Mouse (Mus musculus) midbrain, embryonic 11.5 days (tissue): ENCODE measurements around the gene AI593442. TPM values are rescaled to one million over a fixed set of nuclear protein-coding genes. Genes with fewer than 3 reads are reported as not detected.

Experiments
- ATAC-seq: fragments of 200-750 bp; cut with Nextera tagmentation; 2 replicates; pipeline ENCODE4 v1.8.0; 2017; ENCODE audit warnings: moderate TSS enrichment, moderate library complexity; ENCODE audit not compliant: low FRiP score
- DNase-seq: peaks from one replicate; pipeline ENCODE4 v3.0.0; 2015; ENCODE audit warnings: low spot score; ENCODE audit errors: missing footprints
- H3K27ac ChIP-seq: fragments of 300-500 bp; sonication (generic); 2 replicates; pipeline ENCODE4 v1.5.1; 2014; ENCODE audit warnings: low read depth, low read length
- H3K27me3 ChIP-seq: fragments of 300-500 bp; sonication (generic); 2 replicates; pipeline ENCODE4 v1.6.1; 2014; ENCODE audit warnings: mild to moderate bottlenecking, low read length, moderate library complexity, mixed read lengths; ENCODE audit not compliant: control insufficient read depth, insufficient read depth
- H3K36me3 ChIP-seq: fragments of 300-500 bp; sonication (generic); 2 replicates; pipeline ENCODE4 v1.6.1; 2014; ENCODE audit warnings: mild to moderate bottlenecking, low read length, moderate library complexity, mixed read lengths; ENCODE audit not compliant: control insufficient read depth, insufficient read depth
- H3K4me1 ChIP-seq: fragments of 300-500 bp; sonication (generic); 2 replicates; pipeline ENCODE4 v1.6.1; 2014; ENCODE audit warnings: low read length; ENCODE audit not compliant: control insufficient read depth, insufficient read depth
- H3K4me2 ChIP-seq: fragments of 300-500 bp; sonication (generic); 2 replicates; pipeline ENCODE4 v1.6.1; 2014; ENCODE audit warnings: mild to moderate bottlenecking, moderate library complexity
- H3K4me3 ChIP-seq: fragments of 300-500 bp; sonication (generic); 2 replicates; pipeline ENCODE4 v1.5.1; 2014; ENCODE audit warnings: low read depth, low read length
- H3K9ac ChIP-seq: fragments of 300-500 bp; sonication (generic); 2 replicates; pipeline ENCODE4 v1.6.1; 2014; ENCODE audit warnings: low read length
- H3K9me3 ChIP-seq: fragments of 300-500 bp; sonication (generic); 2 replicates; pipeline ENCODE4 v1.6.1; 2016; ENCODE audit warnings: low read length; ENCODE audit not compliant: control insufficient read depth
- WGBS: fragments of 180-500 bp; shearing (Covaris S2); extraction: QIAGEN DNeasy Blood & Tissue Kit; methylation state at CpG from one replicate; pipeline ENCODE4 v1.1.7; 2014; 5-methylcytosine and 5-hydroxymethylcytosine counted together
- polyA plus RNA-seq: library from polyadenylated mRNA; unstranded; fragments of >200 nt; fragmentation: Nextera tagmentation; extraction: Ambion mirVana; gene quantifications from 2 replicates; pipeline ENCODE4 v1.2.1, GENCODE M21; 2014

The AI593442 gene
- 2.4 and 3.3 TPM in 2 replicates for polyA plus RNA-seq

DNA sequence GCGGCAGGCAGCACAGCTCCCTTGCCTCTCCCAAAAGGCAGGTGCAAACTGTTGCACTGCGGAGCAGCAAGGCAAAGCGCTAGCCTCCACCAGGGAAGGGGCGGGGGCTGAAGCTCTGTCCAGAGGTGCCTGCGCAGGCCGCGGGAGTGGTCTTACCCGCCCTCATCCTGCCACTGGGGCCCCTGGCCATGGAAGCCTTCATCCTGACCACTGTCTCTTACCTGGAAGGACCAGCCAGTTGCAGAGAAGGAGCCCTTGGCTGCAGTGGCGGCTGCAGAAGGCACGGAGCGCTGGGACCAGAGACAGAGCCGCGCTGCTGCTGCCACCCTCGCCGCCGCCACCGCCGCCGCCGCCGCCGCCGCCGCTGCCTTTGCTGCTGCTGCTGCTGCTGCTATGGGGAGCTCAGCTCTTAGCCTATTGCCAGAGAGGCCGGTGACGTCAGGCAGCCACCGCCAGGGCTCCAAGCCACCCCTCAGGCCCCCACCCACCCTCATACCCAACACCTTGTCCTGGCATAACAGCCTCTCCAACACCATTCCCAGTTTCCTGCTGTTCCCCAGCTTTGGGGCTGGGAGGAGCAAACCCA lies at the start of gene AI593442:
TSS of gene AI593442 (minus strand) at position 419 of the 586 bp plus-strand sequence.
- peak within 1 kb of the TSS; percentile 51 for H3K4me3 ChIP-seq
- peaks cover 11% of the 10 kb centered on the region for H3K4me1 ChIP-seq
- H3K9ac ChIP-seq = peak within 1 kb of the TSS; percentile 61
- no peaks in the 10 kb centered on the region for H3K9me3 ChIP-seq
- H3K27me3 ChIP-seq = peaks cover 23% of the 10 kb centered on the region
- H3K36me3 ChIP-seq = no peaks in the 10 kb centered on the region
- peak within 1 kb of the TSS; percentile 96 for H3K4me2 ChIP-seq
- 0% methylated on average over 14 of the region's 27 CpGs for WGBS
- ATAC-seq = peak; percentile 86
- H3K27ac ChIP-seq = no peak within 1 kb of the TSS
- DNase-seq = peak; percentile 96

DNA sequence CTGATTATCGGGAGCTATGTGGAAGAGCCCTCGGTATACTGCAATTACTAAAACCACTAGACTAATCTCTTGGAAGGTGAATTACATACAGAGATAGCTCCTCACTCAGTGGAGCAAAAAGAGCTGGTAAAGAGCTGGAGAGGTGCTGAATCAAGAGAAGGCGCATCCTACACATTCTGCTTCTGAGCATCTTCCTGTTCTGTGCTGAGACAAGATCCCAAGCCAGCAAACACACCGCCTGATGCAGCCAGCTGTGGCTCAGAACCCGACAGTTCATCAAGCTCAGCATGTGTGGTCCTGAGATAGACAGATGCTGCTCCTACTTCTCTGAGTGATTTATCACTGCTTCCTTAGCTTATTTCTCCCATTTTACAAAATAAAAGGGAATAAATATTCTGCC lies 49.2 kb upstream of the AI593442 start:
- 86% methylated on average over 5 of the region's 5 CpGs for WGBS
- ATAC-seq = no peak
- no peak overlapping the region for H3K4me3 ChIP-seq

DNA sequence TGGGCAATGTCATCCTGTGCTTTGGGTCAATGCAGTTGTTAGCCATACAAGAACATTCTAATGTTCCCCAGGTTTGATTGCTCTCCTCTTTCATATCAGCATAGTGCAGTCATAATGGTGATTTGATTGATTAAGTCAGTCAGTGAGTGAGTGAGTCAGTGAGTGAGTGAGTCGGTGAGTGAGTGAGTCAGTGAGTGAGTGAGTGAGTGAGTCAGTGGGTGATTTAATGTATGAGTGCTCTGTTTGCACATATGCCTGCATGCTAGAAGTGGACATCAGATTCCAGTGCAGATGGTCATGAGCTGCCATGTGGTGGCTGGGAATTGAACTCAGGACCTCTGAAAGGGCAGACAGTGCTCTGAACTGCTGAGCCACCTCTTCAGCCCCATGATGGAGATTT lies 43.0 kb upstream of the AI593442 start:
- no peaks in the 10 kb centered on the region for H3K9me3 ChIP-seq
- H3K4me1 ChIP-seq = no peaks in the 10 kb centered on the region
- no peak for ATAC-seq
- H3K27me3 ChIP-seq = no peaks in the 10 kb centered on the region
- H3K4me2 ChIP-seq = no peak overlapping the region
- no peaks in the 10 kb centered on the region for H3K36me3 ChIP-seq
- no peak overlapping the region for H3K9ac ChIP-seq
- H3K27ac ChIP-seq = no peak overlapping the region
- 95% methylated on average over 1 of the region's 1 CpGs for WGBS
- no peak for DNase-seq
- no peak overlapping the region for H3K4me3 ChIP-seq

More for the DNA sequence above, 49.2 kb upstream of the AI593442 start:
- no peaks in the 10 kb centered on the region for H3K27me3 ChIP-seq
- no peaks in the 10 kb centered on the region for H3K4me1 ChIP-seq
- H3K4me2 ChIP-seq = no peak overlapping the region
- H3K27ac ChIP-seq = no peak overlapping the region
- no peak overlapping the region for H3K9ac ChIP-seq
- DNase-seq = no peak
- no peaks in the 10 kb centered on the region for H3K9me3 ChIP-seq
- no peaks in the 10 kb centered on the region for H3K36me3 ChIP-seq

DNA sequence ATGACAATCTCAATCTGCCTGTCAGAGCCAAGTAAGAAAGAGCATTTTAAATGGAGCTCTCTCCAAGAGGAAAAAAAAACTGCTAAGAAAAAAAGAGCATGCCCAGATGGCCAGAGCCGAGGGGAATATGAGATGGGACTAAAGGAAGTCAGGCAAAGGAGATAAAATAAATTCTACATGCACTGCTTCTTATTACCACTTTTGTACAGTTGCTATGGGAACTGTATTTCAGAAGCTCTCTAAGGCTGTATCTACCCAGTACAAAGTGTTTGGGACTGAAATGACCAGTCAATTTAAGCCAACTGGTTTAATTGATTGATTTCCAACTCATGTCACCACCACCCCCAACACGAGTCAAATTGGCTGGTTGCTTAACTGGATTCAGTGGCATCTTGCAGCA lies 40.0 kb upstream of the AI593442 start:
- Histone ChIP-seq H3K27me3 (no peaks in the 10 kb centered on the region), H3K9me3 (no peaks in the 10 kb centered on the region), H3K4me1 (no peaks in the 10 kb centered on the region), H3K4me2 (no peak overlapping the region), H3K4me3 (no peak overlapping the region), H3K9ac (no peak overlapping the region), H3K36me3 (no peaks in the 10 kb centered on the region), H3K27ac (no peak overlapping the region)
- WGBS = 75% methylated on average over 2 of the region's 2 CpGs
- DNase-seq (no peak), ATAC-seq (no peak)

DNA sequence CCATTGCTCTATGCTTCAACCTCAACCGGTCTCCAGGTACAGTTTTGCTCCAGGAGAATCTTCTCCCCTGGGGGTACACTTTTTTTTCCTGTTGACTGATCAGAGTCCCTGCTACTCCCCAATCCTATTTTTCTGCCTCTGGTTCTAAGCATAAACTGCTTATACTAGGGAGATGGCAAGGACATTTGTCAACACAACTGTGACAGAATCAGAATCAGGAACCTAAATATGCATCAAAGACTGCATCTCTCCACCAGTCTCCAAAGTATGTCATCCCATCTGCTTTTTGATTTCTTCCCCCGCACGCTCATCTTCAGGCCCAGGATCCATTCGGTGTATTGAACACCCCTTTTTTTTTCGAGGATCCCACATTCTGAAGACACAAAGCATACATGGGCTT lies 456 bp upstream of the AI593442 start:
- H3K27ac ChIP-seq = no peak overlapping the region
- WGBS = 48% methylated on average over 5 of the region's 5 CpGs
- peaks cover 11% of the 10 kb centered on the region for H3K4me1 ChIP-seq
- peak overlapping the region; percentile 96 for H3K4me2 ChIP-seq
- peaks cover 23% of the 10 kb centered on the region for H3K27me3 ChIP-seq
- H3K9ac ChIP-seq = no peak overlapping the region
- DNase-seq (no peak), ATAC-seq (no peak)
- no peak overlapping the region for H3K4me3 ChIP-seq
- no peaks in the 10 kb centered on the region for H3K36me3 ChIP-seq
- H3K9me3 ChIP-seq = no peaks in the 10 kb centered on the region

DNA sequence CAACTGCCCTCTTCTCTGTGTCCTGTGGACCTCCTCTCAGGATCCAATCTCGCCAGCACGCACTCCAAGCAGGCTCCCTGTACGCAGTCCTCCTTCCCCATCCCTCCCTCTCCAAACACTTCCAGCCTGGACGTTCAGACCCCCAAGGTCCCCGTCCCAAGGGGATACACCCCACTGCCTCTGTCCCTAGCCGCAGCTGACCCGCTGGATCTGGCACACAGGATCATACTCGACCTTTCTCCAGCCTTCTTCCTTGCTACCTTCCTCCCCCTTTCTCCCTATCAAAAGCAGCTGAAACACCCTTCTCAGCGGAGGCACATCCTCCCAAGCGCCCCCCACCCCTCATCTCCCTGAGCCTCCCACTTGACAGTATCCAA lies 753 bp downstream of the AI593442 start:
- ATAC-seq (peak; percentile 27; the same call in 1 of the 2 replicates), DNase-seq (peak; percentile 93)
- peak overlapping the region; percentile 61 for H3K9ac ChIP-seq

DNA sequence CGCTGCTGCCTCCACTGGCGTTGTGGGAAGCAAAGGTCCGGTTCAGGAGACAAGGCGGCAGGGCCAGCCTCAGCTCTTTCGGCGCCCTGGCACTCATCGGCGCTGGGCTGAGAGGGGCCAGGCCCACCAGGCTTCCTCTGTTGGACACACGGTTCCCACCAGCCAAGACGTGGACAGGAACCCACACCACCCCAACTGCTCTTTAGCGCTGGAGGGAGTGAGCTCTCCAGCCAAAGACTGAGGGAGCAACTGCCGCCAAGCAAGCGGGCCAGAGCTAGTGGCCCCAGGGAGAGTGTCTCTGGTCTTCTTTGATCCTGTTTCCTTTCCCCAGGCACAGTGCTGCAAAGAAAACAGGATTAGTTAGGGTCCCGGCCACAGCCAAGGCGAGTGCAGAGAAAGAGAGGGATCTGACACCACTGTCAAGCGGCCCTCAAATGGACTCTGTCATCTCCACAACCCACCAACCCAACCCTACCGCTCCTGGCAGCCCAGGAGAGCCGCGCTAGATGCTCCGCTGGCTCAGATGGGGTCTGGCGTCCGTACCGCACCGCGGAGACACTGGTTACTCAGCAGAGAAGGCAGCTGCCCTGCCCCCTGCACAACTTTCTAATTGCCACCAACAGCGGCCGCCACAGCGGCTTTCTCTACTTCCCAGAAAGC lies 1.3 kb downstream of the AI593442 start:
- Histone ChIP-seq H3K27me3 (peaks cover 23% of the 10 kb centered on the region), H3K9me3 (no peaks in the 10 kb centered on the region)
- peak; percentile 43 for ATAC-seq

More for the DNA sequence above, 753 bp downstream of the AI593442 start:
- peaks cover 23% of the 10 kb centered on the region for H3K27me3 ChIP-seq
- H3K36me3 ChIP-seq = no peaks in the 10 kb centered on the region
- no peaks in the 10 kb centered on the region for H3K9me3 ChIP-seq
- peak overlapping the region; percentile 96 for H3K4me2 ChIP-seq
- H3K4me3 ChIP-seq = peak overlapping the region; percentile 51
- under 1% methylated on average over 10 of the region's 10 CpGs for WGBS
- H3K27ac ChIP-seq = no peak overlapping the region
- peaks cover 11% of the 10 kb centered on the region for H3K4me1 ChIP-seq

DNA sequence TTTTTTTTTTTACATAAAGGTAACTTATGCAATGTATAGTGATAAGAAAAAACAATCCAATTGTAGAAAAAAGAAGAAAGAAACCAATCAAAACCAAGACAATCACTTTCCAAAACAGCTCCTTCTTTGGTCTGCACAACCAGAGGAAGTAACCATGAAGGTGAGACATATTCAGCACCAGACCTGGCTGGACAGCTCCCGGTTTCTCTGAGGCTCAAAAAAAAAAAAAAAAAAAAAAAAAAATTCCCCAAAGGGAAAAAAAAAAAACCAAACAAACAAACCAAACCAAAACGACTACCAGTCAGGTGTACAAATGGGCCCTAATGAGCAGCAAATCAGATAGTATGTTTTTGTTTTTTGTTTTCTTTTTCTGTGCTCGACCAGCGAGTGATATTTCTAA lies 3.0 kb downstream of the AI593442 start:
- DNase-seq = peak; percentile 91
- Histone ChIP-seq H3K4me2 (no peak overlapping the region), H3K36me3 (no peaks in the 10 kb centered on the region), H3K9ac (no peak overlapping the region), H3K9me3 (no peaks in the 10 kb centered on the region), H3K4me3 (no peak overlapping the region), H3K27me3 (peaks cover 23% of the 10 kb centered on the region), H3K27ac (no peak overlapping the region), H3K4me1 (peaks cover 11% of the 10 kb centered on the region)
- WGBS = 20% methylated on average over 4 of the region's 4 CpGs
- no peak for ATAC-seq

More for the DNA sequence above, 1.3 kb downstream of the AI593442 start:
- peak overlapping the region; percentile 96 for H3K4me2 ChIP-seq
- no peaks in the 10 kb centered on the region for H3K36me3 ChIP-seq
- H3K4me1 ChIP-seq = peaks cover 11% of the 10 kb centered on the region
- H3K4me3 ChIP-seq = peak overlapping the region; percentile 51
- WGBS = under 1% methylated on average over 28 of the region's 28 CpGs
- H3K9ac ChIP-seq = peak overlapping the region; percentile 61
- no peak overlapping the region for H3K27ac ChIP-seq
- DNase-seq = peak; percentile 95

DNA sequence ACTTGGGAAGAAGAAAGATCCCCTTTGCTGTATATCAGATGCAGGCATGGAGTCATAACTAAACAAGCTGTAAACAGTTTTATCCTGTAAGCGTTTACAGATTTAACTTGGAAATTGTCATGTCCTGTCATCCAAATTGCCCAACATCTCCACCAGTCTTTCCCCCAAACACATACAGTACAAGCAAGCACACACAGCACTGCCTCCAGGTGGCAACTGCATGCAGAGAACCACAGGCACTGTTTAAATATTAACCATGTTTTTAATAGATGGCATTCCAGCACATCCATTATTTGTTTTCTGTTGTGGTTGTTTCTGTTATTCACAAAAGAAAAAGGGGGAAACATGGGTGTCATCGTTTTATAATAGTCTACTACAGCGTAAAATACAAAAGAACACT lies 3.6 kb downstream of the AI593442 start:
- Histone ChIP-seq H3K4me2 (no peak overlapping the region), H3K36me3 (no peaks in the 10 kb centered on the region), H3K4me1 (peaks cover 11% of the 10 kb centered on the region), H3K27ac (no peak overlapping the region), H3K9me3 (no peaks in the 10 kb centered on the region), H3K27me3 (peaks cover 23% of the 10 kb centered on the region), H3K9ac (no peak overlapping the region), H3K4me3 (no peak overlapping the region)
- WGBS = 63% methylated on average over 3 of the region's 3 CpGs
- DNase-seq (no peak), ATAC-seq (no peak)
